Mouse (Mus musculus) CH12.LX (cell line): ENCODE data around the gene Cryz.

Experiments
- CTCF ChIP-seq, 2 experiments: IDR thresholded peaks in 1 of 2; conservative IDR thresholded peaks in 1 of 2; 2 replicates each; pipeline ENCODE4 v1.5.1; 2011 to 2012; ENCODE audit warnings: low read depth in 2 of 2, low read length in 2 of 2, improper control_type of control experiment in 1 of 2, inconsistent platforms in 1 of 2, mild to moderate bottlenecking in 1 of 2, moderate library complexity in 1 of 2
- MAFK ChIP-seq: IDR thresholded peaks from 2 replicates; pipeline ENCODE4 v1.6.1; 2011; ENCODE audit warnings: low read length, improper control_type of control experiment; ENCODE audit not compliant: insufficient replicate concordance
- NELFE ChIP-seq: IDR thresholded peaks from 2 replicates; pipeline ENCODE4 v1.6.1; 2011; ENCODE audit warnings: low read depth, low read length, improper control_type of control experiment
- USF1 ChIP-seq: IDR thresholded peaks from 2 replicates; pipeline ENCODE4 v1.6.1; 2014; ENCODE audit warnings: low read depth, mild to moderate bottlenecking, inconsistent platforms, low read length, improper control_type of control experiment
- ZC3H11A ChIP-seq: IDR thresholded peaks from 2 replicates; pipeline ENCODE4 v1.6.1; 2012; ENCODE audit warnings: low read depth, mild to moderate bottlenecking, inconsistent platforms, low read length, improper control_type of control experiment

DNA sequence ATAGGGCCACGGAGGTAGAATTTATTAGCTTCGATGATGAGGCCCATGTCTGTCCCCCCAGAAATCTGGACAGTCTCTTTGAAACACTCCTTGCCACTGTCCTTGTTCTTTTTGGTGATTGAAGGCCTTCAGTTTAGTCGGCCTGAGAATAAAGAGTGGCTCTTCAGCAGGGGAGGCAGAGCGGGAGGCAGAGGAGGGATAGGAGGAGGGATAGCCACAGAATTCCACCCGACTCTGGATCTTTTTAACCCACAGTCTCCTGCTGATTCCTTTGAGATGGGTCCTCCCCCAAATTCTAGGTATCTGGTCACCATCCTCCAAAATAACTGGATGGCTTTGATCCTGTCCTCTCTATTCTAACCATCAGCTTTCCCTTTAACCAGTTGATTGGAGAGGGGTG is 56.9 kb downstream of the Cryz start:
- TF ChIP-seq CTCF (conservative IDR thresholded peaks at IDR 0.05 in 1 of 2, IDR thresholded peaks at IDR 0.05 in 1 of 2; ENCODE audit: low read depth in 2 of 2, low read length in 2 of 2) (no peak), MAFK (no peak), USF1 (no peak), NELFE (no peak), ZC3H11A (no peak)
